Mouse (Mus musculus) neural tube, embryonic 13.5 days (tissue): ENCODE data around the gene Spag9. TPM values are rescaled to one million over a fixed set of nuclear protein-coding genes. Genes with fewer than 3 reads are reported as not detected.

ENCODE experiments used
- ATAC-seq: fragments of 200-750 bp; cut with Nextera tagmentation; 2 replicates; pipeline ENCODE4 v1.8.0; 2017; ENCODE audit warnings: low read depth, mild to moderate bottlenecking, moderate TSS enrichment, moderate library complexity
- H3K27ac ChIP-seq: fragments of 300-500 bp; sonication (generic); replicated peaks from 2 replicates; pipeline ENCODE4 v1.5.1; 2015; ENCODE audit warnings: moderate library complexity, mild to moderate bottlenecking, inconsistent platforms
- H3K27me3 ChIP-seq: fragments of 300-500 bp; sonication (generic); 2 replicates; pipeline ENCODE4 v1.6.1; 2015; ENCODE audit warnings: mild to moderate bottlenecking, inconsistent platforms
- H3K36me3 ChIP-seq: fragments of 300-500 bp; sonication (generic); 2 replicates; pipeline ENCODE4 v1.6.1; 2015; ENCODE audit warnings: mild to moderate bottlenecking, inconsistent platforms
- H3K4me1 ChIP-seq: fragments of 300-500 bp; sonication (generic); replicated peaks from 2 replicates; pipeline ENCODE4 v1.6.1; 2015; ENCODE audit warnings: inconsistent platforms
- H3K4me2 ChIP-seq: fragments of 300-500 bp; sonication (generic); 2 replicates; pipeline ENCODE4 v1.6.1; 2015; ENCODE audit warnings: inconsistent platforms, mild to moderate bottlenecking, moderate library complexity
- H3K4me3 ChIP-seq: fragments of 300-500 bp; sonication (generic); 2 replicates; pipeline ENCODE4 v1.5.1; 2015; ENCODE audit warnings: mild to moderate bottlenecking, inconsistent platforms
- H3K9ac ChIP-seq: fragments of 300-500 bp; sonication (generic); 2 replicates; pipeline ENCODE4 v1.6.1; 2015; ENCODE audit warnings: moderate library complexity, mild to moderate bottlenecking, inconsistent platforms
- H3K9me3 ChIP-seq: fragments of 300-500 bp; sonication (generic); 2 replicates; pipeline ENCODE4 v1.6.1; 2016; ENCODE audit warnings: inconsistent platforms
- WGBS: fragments of 180-500 bp; shearing (Covaris S2); methylation state at CpG from one replicate; pipeline ENCODE4 v1.1.7; 2015; 5-methylcytosine and 5-hydroxymethylcytosine counted together
- polyA plus RNA-seq: library from polyadenylated mRNA; unstranded; fragments of >200 nt; fragmentation: Nextera tagmentation; extraction: Ambion mirVana; gene quantifications from 2 replicates; pipeline ENCODE4 v1.2.1, GENCODE M21; 2015

The Spag9 gene
- polyA plus RNA-seq, 1 experiment from 2014 or later = 82.4 TPM

DNA sequence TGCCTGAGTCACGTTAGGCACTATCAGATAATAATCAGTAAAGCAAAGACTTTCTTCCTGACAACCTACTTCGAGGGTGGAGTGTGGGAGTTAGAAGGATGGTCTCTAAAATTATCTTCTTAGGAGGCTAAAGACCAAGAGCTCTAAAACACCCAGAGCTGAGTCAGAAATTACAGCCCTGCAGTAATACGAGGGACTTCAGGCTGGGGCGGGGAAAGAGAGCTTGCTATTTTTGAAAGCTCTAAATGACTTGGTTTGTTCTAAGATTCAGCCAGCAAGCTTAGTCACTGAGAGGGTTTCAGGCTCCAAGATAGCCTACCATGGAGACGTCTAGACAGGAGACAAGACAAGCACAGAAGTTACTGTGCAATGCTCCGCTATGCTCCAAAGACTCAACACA is 30.5 kb upstream of the Spag9 start:
- 97% methylated on average over 6 of the region's 6 CpGs for WGBS
- Histone ChIP-seq H3K27ac (no peak overlapping the region), H3K4me3 (no peak overlapping the region), H3K4me1 (peaks cover 33% of the 10 kb centered on the region), H3K36me3 (peaks cover 55% of the 10 kb centered on the region), H3K9ac (no peak overlapping the region), H3K9me3 (no peaks in the 10 kb centered on the region), H3K27me3 (no peaks in the 10 kb centered on the region), H3K4me2 (no peak overlapping the region)
- ATAC-seq = no peak

- 5% methylated on average over 11 of the region's 11 CpGs for WGBS
- Histone ChIP-seq H3K27ac (peak overlapping the region; percentile 78), H3K9ac (peak overlapping the region; percentile 89), H3K4me2 (peak overlapping the region; percentile 91), H3K36me3 (peaks cover 37% of the 10 kb centered on the region), H3K9me3 (no peaks in the 10 kb centered on the region), H3K27me3 (no peaks in the 10 kb centered on the region), H3K4me1 (peaks cover 33% of the 10 kb centered on the region), H3K4me3 (peak overlapping the region; percentile 64)
- no peak; the same call in 1 of the 2 replicates for ATAC-seq
Observed at GRCm38 (mm10) chr11:93967381-93967780, 28.5 kb upstream of the Spag9 start.

DNA sequence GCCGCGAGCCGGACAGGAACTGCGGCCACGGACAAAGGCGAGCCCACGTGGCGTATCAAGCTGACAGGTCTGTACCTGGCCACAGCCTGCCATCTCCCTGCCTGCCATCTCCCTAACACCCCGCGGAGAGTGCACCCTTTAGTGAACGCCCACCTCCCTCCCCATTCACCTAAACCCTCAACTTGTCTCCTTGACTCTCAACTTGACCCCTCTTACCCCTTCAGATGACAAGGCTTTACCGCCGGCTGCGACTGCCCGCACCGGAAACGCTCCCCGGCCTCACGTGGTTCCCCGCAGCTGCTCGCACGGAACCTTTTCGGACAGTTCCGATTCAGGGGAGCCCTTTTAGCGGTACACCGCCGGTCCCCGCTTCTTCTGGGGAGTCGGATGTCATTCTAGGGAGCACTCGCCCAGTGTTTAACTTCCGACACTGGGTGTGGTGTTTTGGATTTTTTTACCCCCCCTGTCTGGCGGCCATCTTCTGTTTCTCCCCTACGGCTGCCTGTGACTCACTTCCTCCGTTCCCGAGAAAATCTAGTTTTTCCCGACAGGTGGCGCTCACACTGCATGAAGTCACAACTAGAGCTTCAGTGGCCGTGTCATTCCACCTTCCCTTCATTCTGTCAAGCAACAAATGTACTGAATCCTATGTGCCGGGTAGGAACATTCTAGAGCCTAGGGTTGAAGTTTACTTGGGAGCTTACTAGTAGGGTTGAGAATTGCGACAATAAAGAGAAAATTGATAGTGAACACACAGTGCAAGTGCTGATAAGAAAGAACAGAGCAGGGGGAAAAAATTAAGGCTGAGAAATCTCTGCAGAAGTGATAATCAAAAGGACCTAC is 27.7 kb upstream of the Spag9 start, which contains the start of the genes Gm20390 and Nme1:
Gm20390 (minus strand) TSS at position 289 of the 843 bp plus-strand sequence.
Nme1 (minus strand) TSS at position 517 of the 843 bp plus-strand sequence.
- peak; percentile 94 for ATAC-seq
- WGBS = under 1% methylated on average over 40 of the region's 40 CpGs

GRCm38 (mm10) chr11:93968848-93969128 is 27.1 kb upstream of the Spag9 start:
- H3K27me3 ChIP-seq = no peaks in the 10 kb centered on the region
- no peaks in the 10 kb centered on the region for H3K9me3 ChIP-seq
- WGBS = 47% methylated on average over 6 of the region's 6 CpGs
- peak overlapping the region; percentile 79 for H3K27ac ChIP-seq
- peak overlapping the region; percentile 50 for H3K4me2 ChIP-seq
- peaks cover 24% of the 10 kb centered on the region for H3K36me3 ChIP-seq
- H3K4me1 ChIP-seq = peaks cover 29% of the 10 kb centered on the region
- peak overlapping the region; percentile 64 for H3K4me3 ChIP-seq
- ATAC-seq = peak; percentile 14; the same call in 1 of the 2 replicates
- H3K9ac ChIP-seq = peak overlapping the region; percentile 50; the same call in 1 of the 2 replicates

More for the DNA sequence above, 27.7 kb upstream of the Spag9 start, which contains the start of the genes Gm20390 and Nme1:
- peaks cover 33% of the 10 kb centered on the region for H3K4me1 ChIP-seq
- peak within 1 kb of the TSS; percentile 91 for H3K4me2 ChIP-seq
- H3K36me3 ChIP-seq = peaks cover 29% of the 10 kb centered on the region
- no peaks in the 10 kb centered on the region for H3K9me3 ChIP-seq
- H3K27ac ChIP-seq = peak within 1 kb of the TSS; percentile 79
- no peaks in the 10 kb centered on the region for H3K27me3 ChIP-seq
- H3K9ac ChIP-seq = peak within 1 kb of the TSS; percentile 89
- H3K4me3 ChIP-seq = peak within 1 kb of the TSS; percentile 64

GRCm38 (mm10) chr11:93969171-93969570 is 26.7 kb upstream of the Spag9 start:
- ATAC-seq = no peak
- 97% methylated on average over 6 of the region's 6 CpGs for WGBS
- Histone ChIP-seq H3K36me3 (peaks cover 20% of the 10 kb centered on the region), H3K4me1 (peaks cover 29% of the 10 kb centered on the region), H3K4me3 (no peak overlapping the region), H3K9ac (no peak overlapping the region), H3K4me2 (peak overlapping the region; percentile 50; the same call in 1 of the 2 replicates), H3K27ac (peak overlapping the region; percentile 79), H3K27me3 (no peaks in the 10 kb centered on the region), H3K9me3 (no peaks in the 10 kb centered on the region)

DNA sequence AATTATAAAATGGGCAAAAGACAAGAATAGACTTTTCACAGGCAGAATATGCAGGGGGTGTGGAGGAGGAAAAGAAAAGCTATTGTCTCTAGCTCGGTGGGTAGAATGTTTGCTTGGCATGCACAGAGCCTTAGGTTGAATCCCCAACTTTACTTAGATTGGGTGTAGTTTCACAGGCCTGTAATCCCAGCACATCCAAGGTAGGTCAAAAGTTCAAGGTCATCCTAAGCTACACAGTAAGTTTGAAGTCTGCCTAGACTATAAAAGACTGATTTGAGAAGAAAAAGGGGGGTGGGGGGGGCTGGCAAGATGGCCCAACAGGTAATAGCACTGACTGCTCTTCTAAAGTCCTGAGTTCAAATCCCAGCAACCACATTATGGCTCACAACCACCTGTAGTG is 26.1 kb upstream of the Spag9 start:
- H3K9me3 ChIP-seq = no peaks in the 10 kb centered on the region
- no peak overlapping the region for H3K9ac ChIP-seq
- no peak overlapping the region for H3K4me2 ChIP-seq
- H3K4me3 ChIP-seq = no peak overlapping the region
- peaks cover 14% of the 10 kb centered on the region for H3K36me3 ChIP-seq
- no peak for ATAC-seq
- H3K27me3 ChIP-seq = no peaks in the 10 kb centered on the region
- H3K4me1 ChIP-seq = peaks cover 29% of the 10 kb centered on the region
- 73% methylated on average over 1 of the region's 1 CpGs for whole genome bisulfite sequencing
- H3K27ac ChIP-seq = no peak overlapping the region

GRCm38 (mm10) chr11:93972951-93973350 is 22.9 kb upstream of the Spag9 start:
- Histone ChIP-seq H3K9me3 (no peaks in the 10 kb centered on the region), H3K27me3 (no peaks in the 10 kb centered on the region)
- 84% methylated on average over 5 of the region's 5 CpGs for WGBS

DNA sequence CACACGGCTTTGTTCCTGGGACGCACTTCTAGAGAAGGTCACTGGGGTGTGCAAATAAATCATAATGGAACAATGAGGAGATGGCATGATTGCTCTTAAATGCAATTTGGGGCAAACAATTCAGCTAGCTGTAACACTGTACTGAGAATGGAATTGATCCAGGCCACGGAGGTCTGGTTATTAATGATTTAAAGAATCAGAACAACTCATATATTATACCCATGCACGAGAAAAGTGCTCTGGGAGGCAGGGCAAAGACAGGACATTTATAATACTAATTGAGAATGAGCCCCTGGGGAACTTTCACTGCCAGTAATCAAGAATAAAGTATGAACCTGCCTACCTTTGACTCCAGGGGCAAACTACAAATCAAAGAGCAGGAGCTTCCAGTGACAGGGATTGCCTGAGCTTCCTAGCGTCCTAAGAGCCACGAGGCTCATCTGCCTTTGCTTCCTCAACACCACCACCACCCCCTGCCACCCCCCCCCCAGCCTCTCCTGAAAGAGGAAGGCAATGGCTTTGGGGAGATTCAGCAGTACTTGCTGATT is 16.3 kb upstream of the Spag9 start:
- H3K4me1 ChIP-seq = peaks cover 5% of the 10 kb centered on the region; the same call in 1 of the 2 replicates

More at GRCm38 (mm10) chr11:93972951-93973350, 22.9 kb upstream of the Spag9 start:
- H3K27ac ChIP-seq = no peak overlapping the region
- no peak overlapping the region for H3K4me3 ChIP-seq
- ATAC-seq = no peak
- no peaks in the 10 kb centered on the region for H3K36me3 ChIP-seq
- no peak overlapping the region for H3K4me2 ChIP-seq
- H3K4me1 ChIP-seq = peaks cover 10% of the 10 kb centered on the region
- H3K9ac ChIP-seq = no peak overlapping the region

GRCm38 (mm10) chr11:93984619-93985018 is 11.3 kb upstream of the Spag9 start:
- Histone ChIP-seq H3K4me2 (no peak overlapping the region), H3K36me3 (no peaks in the 10 kb centered on the region), H3K4me1 (peaks cover 2% of the 10 kb centered on the region; the same call in 1 of the 2 replicates), H3K9ac (no peak overlapping the region), H3K9me3 (no peaks in the 10 kb centered on the region), H3K4me3 (no peak overlapping the region), H3K27ac (no peak overlapping the region), H3K27me3 (peaks cover 6% of the 10 kb centered on the region; the same call in 1 of the 2 replicates)
- 92% methylated on average over 3 of the region's 3 CpGs for WGBS
- no peak for ATAC-seq

More for the DNA sequence above, 16.3 kb upstream of the Spag9 start:
- no peak overlapping the region for H3K4me2 ChIP-seq
- peak; percentile 82; the same call in 1 of the 2 replicates for ATAC-seq
- no peak overlapping the region for H3K9ac ChIP-seq
- no peaks in the 10 kb centered on the region for H3K27me3 ChIP-seq
- no peaks in the 10 kb centered on the region for H3K36me3 ChIP-seq
- H3K4me3 ChIP-seq = no peak overlapping the region
- no peaks in the 10 kb centered on the region for H3K9me3 ChIP-seq
- H3K27ac ChIP-seq = no peak overlapping the region
- 22% methylated on average over 6 of the region's 6 CpGs for WGBS

DNA sequence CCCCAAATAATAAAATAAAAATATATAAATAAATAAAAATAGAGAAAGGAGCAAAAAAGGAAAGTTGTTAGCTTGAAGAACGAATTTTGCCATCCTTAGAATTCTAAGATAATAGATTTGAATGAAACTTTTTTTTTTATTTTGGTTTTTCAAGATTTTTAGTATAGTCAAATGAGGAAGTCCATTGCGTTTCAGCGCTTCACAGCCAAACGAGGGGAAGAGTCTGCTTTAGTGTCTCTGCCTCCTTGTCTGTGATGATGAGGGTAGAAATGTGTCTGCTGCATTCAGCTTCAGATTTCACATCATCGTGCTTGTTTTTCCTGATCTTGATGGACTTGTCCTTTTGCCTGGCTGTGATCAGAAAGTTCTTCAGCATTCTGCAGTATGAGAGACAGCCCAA is 10.6 kb upstream of the Spag9 start:
- ATAC-seq = no peak
- no peaks in the 10 kb centered on the region for H3K9me3 ChIP-seq
- no peaks in the 10 kb centered on the region for H3K36me3 ChIP-seq
- H3K4me1 ChIP-seq = no peaks in the 10 kb centered on the region
- peaks cover 7% of the 10 kb centered on the region; the same call in 1 of the 2 replicates for H3K27me3 ChIP-seq
- 86% methylated on average over 5 of the region's 5 CpGs for WGBS
- no peak overlapping the region for H3K4me2 ChIP-seq
- H3K27ac ChIP-seq = no peak overlapping the region
- no peak overlapping the region for H3K9ac ChIP-seq
- H3K4me3 ChIP-seq = no peak overlapping the region

GRCm38 (mm10) chr11:93986298-93986697 is 9.6 kb upstream of the Spag9 start:
- no peak overlapping the region for H3K4me3 ChIP-seq
- ATAC-seq = no peak
- no peaks in the 10 kb centered on the region for H3K4me1 ChIP-seq
- no peak overlapping the region for H3K9ac ChIP-seq
- no peak overlapping the region for H3K4me2 ChIP-seq
- no peaks in the 10 kb centered on the region for H3K9me3 ChIP-seq
- no peak overlapping the region for H3K27ac ChIP-seq
- H3K27me3 ChIP-seq = peaks cover 7% of the 10 kb centered on the region; the same call in 1 of the 2 replicates
- H3K36me3 ChIP-seq = no peaks in the 10 kb centered on the region

DNA sequence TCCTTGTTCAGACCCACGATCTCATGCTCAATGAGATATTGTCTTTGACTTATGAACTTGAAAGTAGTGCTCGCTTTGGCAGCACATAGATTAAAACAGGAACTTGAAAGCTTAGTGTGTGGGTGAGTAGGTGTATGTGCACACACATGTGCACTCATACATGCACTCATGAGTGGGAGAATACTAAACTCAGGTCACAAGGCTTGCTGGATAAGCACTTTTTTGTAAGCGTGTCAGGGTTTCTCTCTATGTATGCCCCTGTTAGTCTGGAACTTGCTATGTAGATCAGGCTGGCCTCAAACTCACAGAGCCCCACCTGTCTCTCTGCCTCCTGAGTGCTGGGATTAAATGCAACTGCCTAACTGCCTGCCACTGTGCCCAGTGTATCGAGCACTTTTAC is 8.9 kb upstream of the Spag9 start:
- no peaks in the 10 kb centered on the region for H3K36me3 ChIP-seq
- no peaks in the 10 kb centered on the region for H3K9me3 ChIP-seq
- H3K27me3 ChIP-seq = peaks cover 7% of the 10 kb centered on the region; the same call in 1 of the 2 replicates
- H3K4me1 ChIP-seq = no peaks in the 10 kb centered on the region
- no peak overlapping the region for H3K9ac ChIP-seq
- 0 out of 2 replicates have a peak overlapping the region, but pooled peaks have one; percentile 13 for H3K27ac ChIP-seq
- H3K4me2 ChIP-seq = no peak overlapping the region
- 86% methylated on average over 4 of the region's 4 CpGs for WGBS
- no peak overlapping the region for H3K4me3 ChIP-seq
- no peak for ATAC-seq
